Mouse (Mus musculus) brain, embryonic 14.5 days (tissue): ENCODE data around the gene Gtf2h1.
"Not testable (repeated sequence)": the region's sequence is repeated elsewhere in the genome, so short reads cannot be mapped to it uniquely, and the experiment has no call there.

ENCODE experiments used
- CTCF ChIP-seq: fragments of 200-500 bp; IDR thresholded peaks from 2 replicates; pipeline ENCODE4 v1.5.1; 2012; ENCODE audit warnings: inconsistent platforms, mild to moderate bottlenecking, moderate library complexity, borderline replicate concordance; ENCODE audit not compliant: insufficient read depth, insufficient read length; ENCODE audit errors: extremely low read depth
- POLR2A ChIP-seq: fragments of 200-500 bp; IDR thresholded peaks from 2 replicates; pipeline ENCODE4 v1.6.1; 2012; ENCODE audit warnings: mild to moderate bottlenecking, inconsistent platforms, borderline replicate concordance; ENCODE audit not compliant: poor library complexity, insufficient read depth, insufficient read length, severe bottlenecking; ENCODE audit errors: extremely low read depth

- TF ChIP-seq CTCF, POLR2A: not testable (repeated sequence)
Observed at GRCm38 (mm10) chr7:46832112-46832810, 36.4 kb downstream of the Gtf2h1 start.
